Mouse (Mus musculus) midbrain, embryonic 15.5 days (tissue): ENCODE data around the gene Tex11. TPM values are rescaled to one million over a fixed set of nuclear protein-coding genes. Genes with fewer than 3 reads are reported as not detected.
"Not testable (repeated sequence)": the region's sequence is repeated elsewhere in the genome, so short reads cannot be mapped to it uniquely, and the experiment has no call there.

Experiments used
- ATAC-seq: fragments of 200-750 bp; cut with Nextera tagmentation; replicated peaks from 2 replicates; pipeline ENCODE4 v1.8.0; 2017; ENCODE audit warnings: moderate TSS enrichment
- H3K27ac ChIP-seq: fragments of 300-500 bp; sonication (generic); 2 replicates; pipeline ENCODE4 v1.5.1; 2015; ENCODE audit warnings: mild to moderate bottlenecking, inconsistent platforms
- H3K27me3 ChIP-seq: fragments of 300-500 bp; sonication (generic); replicated peaks from 2 replicates; pipeline ENCODE4 v1.6.1; 2015; ENCODE audit warnings: inconsistent platforms
- H3K36me3 ChIP-seq: fragments of 300-500 bp; sonication (generic); replicated peaks from 2 replicates; pipeline ENCODE4 v1.6.1; 2015; ENCODE audit warnings: inconsistent platforms
- H3K4me1 ChIP-seq: fragments of 300-500 bp; sonication (generic); 2 replicates; pipeline ENCODE4 v1.6.1; 2015; ENCODE audit warnings: inconsistent platforms
- H3K4me2 ChIP-seq: fragments of 300-500 bp; sonication (generic); 2 replicates; pipeline ENCODE4 v1.6.1; 2015; ENCODE audit warnings: inconsistent platforms, mild to moderate bottlenecking, moderate library complexity
- H3K4me3 ChIP-seq: fragments of 300-500 bp; sonication (generic); 2 replicates; pipeline ENCODE4 v1.5.1; 2015; ENCODE audit warnings: mild to moderate bottlenecking, inconsistent platforms
- H3K9ac ChIP-seq: fragments of 300-500 bp; sonication (generic); 2 replicates; pipeline ENCODE4 v1.6.1; 2015; ENCODE audit warnings: mild to moderate bottlenecking, inconsistent platforms
- H3K9me3 ChIP-seq: fragments of 300-500 bp; sonication (generic); 2 replicates; pipeline ENCODE4 v1.6.1; 2016; ENCODE audit warnings: inconsistent platforms
- WGBS: fragments of 180-500 bp; shearing (Covaris S2); methylation state at CpG from one replicate; pipeline ENCODE4 v1.1.7; 2015; ENCODE audit warnings: mixed read lengths; 5-methylcytosine and 5-hydroxymethylcytosine counted together
- polyA plus RNA-seq: library from polyadenylated mRNA; unstranded; fragments of >200 nt; fragmentation: Nextera tagmentation; extraction: Ambion mirVana; gene quantifications from 2 replicates; pipeline ENCODE4 v1.2.1, GENCODE M21; 2015

Tex11 gene
- polyA plus RNA-seq, result 0.09 TPM in 1 of 2 replicates, not detected in the other

DNA sequence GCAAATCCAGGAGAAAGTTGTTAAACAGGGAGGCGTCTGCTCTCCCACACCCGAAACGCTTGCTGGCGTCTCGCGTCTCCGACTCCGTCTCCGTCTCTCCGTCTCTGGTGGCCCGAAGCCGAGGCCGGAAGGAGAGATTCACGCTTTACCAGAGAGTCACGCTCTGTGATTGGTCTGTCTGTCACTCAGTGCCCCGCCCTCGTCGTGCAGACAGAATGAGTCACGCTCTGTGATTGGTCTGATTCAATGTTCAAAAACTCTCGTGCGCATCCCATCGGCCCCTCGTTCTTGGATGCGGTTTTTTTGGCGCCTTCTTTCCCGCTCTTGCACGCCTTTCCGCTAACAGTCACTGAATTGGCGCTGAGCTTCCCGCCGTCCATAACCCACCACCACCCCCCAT lies at the start of gene Tex11:
Gene Tex11, minus strand, starts transcription at position 127 of the 400 bp plus-strand sequence.
- H3K9ac ChIP-seq, result no peak within 1 kb of the TSS
- 92% methylated on average over 31 of the region's 31 CpGs for WGBS
- no peak within 1 kb of the TSS for H3K4me3 ChIP-seq
- H3K36me3 ChIP-seq, result no peaks in the 10 kb centered on the region
- no peak within 1 kb of the TSS for H3K27ac ChIP-seq
- no peaks in the 10 kb centered on the region for H3K4me1 ChIP-seq
- no peak for ATAC-seq
- no peak within 1 kb of the TSS for H3K4me2 ChIP-seq
- no peaks in the 10 kb centered on the region for H3K27me3 ChIP-seq
- H3K9me3 ChIP-seq, result no peaks in the 10 kb centered on the region

DNA sequence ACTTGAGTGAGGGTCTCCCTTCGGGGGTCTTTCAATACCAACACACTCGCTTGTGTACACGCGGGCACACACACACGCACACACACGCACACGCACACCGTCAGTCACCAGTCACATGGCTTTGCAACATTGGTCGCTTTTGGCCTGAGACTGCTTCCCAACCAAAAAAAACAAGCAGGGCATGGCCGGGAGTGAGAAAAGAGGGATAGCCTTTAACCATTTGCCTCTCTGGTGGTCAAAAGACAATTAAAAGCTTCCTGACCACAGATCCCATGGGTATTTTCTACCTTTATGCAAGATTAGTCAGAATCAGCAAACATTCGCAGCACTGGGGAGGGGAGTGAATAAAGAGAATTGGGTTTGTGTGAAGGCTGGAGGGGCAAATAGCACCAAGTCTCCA lies 26.5 kb upstream of the Tex11 start, which contains the start of gene Slc7a3:
Gene Slc7a3, minus strand, starts transcription at position 101 of the 400 bp plus-strand sequence.
- H3K9ac ChIP-seq, result no peak within 1 kb of the TSS
- 51% methylated on average over 11 of the region's 11 CpGs for WGBS
- H3K4me3 ChIP-seq, result peak within 1 kb of the TSS; percentile 34
- peak within 1 kb of the TSS; percentile 61 for H3K4me2 ChIP-seq
- no peak; the same call in 1 of the 2 replicates for ATAC-seq
- no peaks in the 10 kb centered on the region for H3K36me3 ChIP-seq
- no peak within 1 kb of the TSS for H3K27ac ChIP-seq
- H3K9me3 ChIP-seq, result no peaks in the 10 kb centered on the region
- no peaks in the 10 kb centered on the region for H3K4me1 ChIP-seq
- H3K27me3 ChIP-seq, result peaks cover 4% of the 10 kb centered on the region; the same call in 1 of the 2 replicates

DNA sequence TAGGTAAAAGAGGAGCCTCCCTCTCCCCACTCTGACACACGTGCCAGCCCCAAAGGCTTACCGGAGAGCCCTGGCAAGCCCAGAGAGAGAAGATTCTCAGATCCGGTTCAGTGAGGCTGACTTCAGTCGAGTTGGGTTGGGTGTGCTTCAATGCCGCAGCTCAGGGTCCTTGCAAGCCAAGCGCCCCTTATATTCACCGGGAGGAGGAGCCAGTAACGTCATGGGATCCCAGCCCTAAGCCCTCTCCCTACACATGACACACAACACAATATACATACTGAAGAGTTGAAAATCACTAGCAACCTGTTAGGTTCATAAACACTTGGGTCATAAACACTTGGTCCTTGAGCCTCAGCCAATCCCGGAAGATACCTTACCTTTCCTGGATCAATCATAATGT lies 25.7 kb upstream of the Tex11 start:
- H3K27me3 ChIP-seq, H3K27ac ChIP-seq, H3K36me3 ChIP-seq, H3K9me3 ChIP-seq, H3K9ac ChIP-seq, H3K4me1 ChIP-seq: not testable (repeated sequence)
- peak; percentile 82 for ATAC-seq
- 23% methylated on average over 9 of the region's 9 CpGs for WGBS
- Histone ChIP-seq H3K4me3 (peak overlapping the region; percentile 34), H3K4me2 (peak overlapping the region; percentile 61)

DNA sequence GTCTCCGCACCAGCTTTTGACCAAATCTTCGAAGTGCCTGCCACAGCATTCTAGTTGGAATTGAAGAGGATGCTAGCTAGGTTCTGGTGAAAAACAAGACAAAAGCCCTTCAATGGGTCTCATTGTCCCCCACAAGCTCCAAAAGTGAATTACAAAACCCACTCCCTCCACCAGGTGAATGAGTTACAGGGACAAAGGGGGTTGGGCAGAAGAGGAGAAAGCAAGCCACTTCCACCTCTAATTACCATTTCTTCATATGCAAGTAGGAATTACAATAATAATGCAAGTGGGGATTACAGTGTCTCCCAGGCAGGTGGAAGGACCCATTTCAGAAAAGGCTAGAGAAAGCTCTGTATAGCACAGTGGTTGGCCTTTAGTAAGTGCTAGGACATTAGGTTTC lies 24.7 kb upstream of the Tex11 start:
- peak overlapping the region; percentile 61 for H3K4me2 ChIP-seq
- H3K36me3 ChIP-seq, result no peaks in the 10 kb centered on the region
- H3K9ac ChIP-seq, result no peak overlapping the region
- H3K4me3 ChIP-seq, result no peak overlapping the region
- H3K9me3 ChIP-seq, result no peaks in the 10 kb centered on the region
- H3K4me1 ChIP-seq, result no peaks in the 10 kb centered on the region
- WGBS, result 54% methylated on average over 2 of the region's 2 CpGs
- no peak overlapping the region for H3K27ac ChIP-seq
- no peak for ATAC-seq
- H3K27me3 ChIP-seq, result peaks cover 4% of the 10 kb centered on the region; the same call in 1 of the 2 replicates

DNA sequence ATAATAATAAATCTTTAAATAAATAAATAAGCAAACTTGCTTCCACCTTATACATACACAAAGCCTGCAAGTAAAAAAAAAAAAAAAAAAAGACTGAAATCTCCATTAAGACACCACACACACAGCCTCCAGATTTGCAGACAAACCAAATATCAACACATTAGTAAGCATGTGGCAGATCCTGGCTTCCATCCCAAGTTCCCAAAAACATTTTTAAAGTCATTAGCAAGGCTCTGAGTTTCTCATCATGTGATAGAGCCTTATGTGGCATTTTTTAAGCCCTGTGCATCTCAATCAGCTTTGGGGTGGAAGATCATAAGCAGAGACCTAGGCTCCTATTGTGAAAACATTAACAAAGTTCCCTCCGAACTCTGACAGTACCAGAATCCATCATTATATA lies 5.8 kb upstream of the Tex11 start:
- WGBS, result 66% methylated on average over 1 of the region's 1 CpGs

DNA sequence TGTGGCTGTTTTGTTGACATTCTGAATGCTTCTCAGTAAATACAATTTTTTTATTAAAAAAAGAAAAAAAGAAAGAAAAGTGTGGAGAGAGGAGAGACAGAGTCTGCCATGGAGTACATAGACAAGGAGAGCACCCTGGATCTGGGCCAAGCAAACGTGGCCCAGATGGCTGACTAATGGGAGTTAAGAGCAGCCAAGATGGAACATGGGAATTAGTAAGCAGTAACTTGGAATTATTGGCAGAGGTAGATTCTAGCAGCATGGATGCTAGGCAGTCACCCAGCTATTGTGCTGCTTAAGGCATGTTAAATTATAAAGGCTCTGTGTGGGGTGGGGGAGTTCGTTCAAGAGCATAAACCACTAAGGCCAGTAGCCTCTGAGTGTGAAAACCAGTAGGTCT lies 4.0 kb upstream of the Tex11 start:
- Histone ChIP-seq H3K9ac (no peak overlapping the region), H3K27me3 (no peaks in the 10 kb centered on the region), H3K4me2 (no peak overlapping the region), H3K4me1 (no peaks in the 10 kb centered on the region), H3K4me3 (no peak overlapping the region), H3K36me3 (no peaks in the 10 kb centered on the region), H3K27ac (no peak overlapping the region), H3K9me3 (no peaks in the 10 kb centered on the region)
- ATAC-seq, result no peak
- WGBS, result 51% methylated on average over 2 of the region's 2 CpGs

More for the DNA sequence above, 5.8 kb upstream of the Tex11 start:
- Histone ChIP-seq H3K9ac (no peak overlapping the region), H3K4me3 (no peak overlapping the region), H3K27ac (no peak overlapping the region), H3K4me1 (no peaks in the 10 kb centered on the region), H3K36me3 (no peaks in the 10 kb centered on the region), H3K27me3 (no peaks in the 10 kb centered on the region), H3K4me2 (no peak overlapping the region), H3K9me3 (no peaks in the 10 kb centered on the region)
- no peak for ATAC-seq

DNA sequence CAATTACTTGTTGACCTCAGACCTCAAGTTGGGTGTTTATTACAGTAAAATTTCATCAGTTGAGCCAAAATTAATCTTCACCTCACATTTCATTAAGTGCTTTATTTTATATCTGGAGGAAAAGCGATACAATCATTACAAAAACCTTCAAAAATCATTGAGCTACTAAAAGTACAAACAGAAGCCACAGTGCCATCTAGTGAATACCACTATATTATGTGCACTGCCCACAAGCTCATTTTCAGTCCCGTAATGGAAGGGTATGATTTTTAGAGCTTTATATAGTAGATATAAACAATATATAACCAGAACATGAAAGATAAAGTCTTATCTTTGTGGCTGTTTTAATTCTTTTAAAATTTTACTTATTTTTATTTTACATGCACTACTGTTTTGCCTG lies 115.8 kb downstream of the Tex11 start:
- WGBS, result 49% methylated on average over 2 of the region's 2 CpGs
- no peaks in the 10 kb centered on the region for H3K4me1 ChIP-seq
- no peaks in the 10 kb centered on the region for H3K27me3 ChIP-seq
- H3K36me3 ChIP-seq, result no peaks in the 10 kb centered on the region
- no peak overlapping the region for H3K9ac ChIP-seq
- no peak for ATAC-seq
- H3K9me3 ChIP-seq, result no peaks in the 10 kb centered on the region
- H3K27ac ChIP-seq, result no peak overlapping the region
- no peak overlapping the region for H3K4me3 ChIP-seq
- H3K4me2 ChIP-seq, result no peak overlapping the region

DNA sequence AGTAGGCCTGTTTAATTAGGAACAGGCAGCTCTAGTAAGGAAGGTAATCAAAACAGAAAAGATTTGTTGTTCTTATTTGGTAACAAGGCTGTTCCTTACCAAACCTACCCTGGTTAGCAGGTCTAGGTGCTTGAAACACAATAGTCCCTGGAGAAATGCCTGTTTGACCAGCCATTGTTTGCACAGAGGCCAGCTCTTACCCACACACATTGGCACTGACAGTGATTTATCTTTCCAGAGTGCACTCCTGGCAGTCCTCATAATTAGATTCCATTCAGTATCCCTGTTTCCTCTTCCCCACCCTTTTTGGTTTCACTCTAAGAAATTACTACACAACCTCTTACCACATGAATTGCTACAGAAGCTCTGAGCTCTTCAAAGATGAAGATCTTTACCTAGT lies 220.3 kb downstream of the Tex11 start:
- H3K4me2 ChIP-seq, result no peak overlapping the region
- no peaks in the 10 kb centered on the region for H3K9me3 ChIP-seq
- H3K27ac ChIP-seq, result no peak overlapping the region
- H3K4me3 ChIP-seq, result no peak overlapping the region
- no peaks in the 10 kb centered on the region for H3K4me1 ChIP-seq
- no peaks in the 10 kb centered on the region; the same call in 1 of the 2 replicates for H3K27me3 ChIP-seq
- no peak overlapping the region for H3K9ac ChIP-seq
- no peaks in the 10 kb centered on the region for H3K36me3 ChIP-seq
- no peak for ATAC-seq

DNA sequence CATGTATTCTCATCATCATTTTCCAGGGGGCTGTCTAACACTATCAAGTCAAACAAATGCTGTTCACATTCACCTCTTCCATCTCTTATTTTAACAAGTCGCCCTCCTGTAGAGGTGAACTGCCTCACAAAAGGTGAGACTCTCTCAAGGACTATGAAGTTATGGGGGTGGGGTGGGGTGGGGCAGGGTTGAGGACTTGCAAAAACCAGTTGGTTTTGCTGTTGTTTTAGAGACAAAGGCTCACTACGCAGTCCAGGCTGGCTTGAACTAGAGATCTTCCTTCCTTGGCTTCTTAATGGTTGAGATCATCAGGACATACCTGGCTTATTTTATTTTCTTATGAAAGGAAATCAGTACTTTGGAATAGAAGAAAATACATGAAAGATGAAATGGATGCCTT lies 226.7 kb downstream of the Tex11 start:
- H3K4me1 ChIP-seq, result no peaks in the 10 kb centered on the region
- no peak overlapping the region for H3K9ac ChIP-seq
- no peak overlapping the region for H3K4me3 ChIP-seq
- 89% methylated on average over 2 of the region's 2 CpGs for WGBS
- no peak for ATAC-seq
- no peaks in the 10 kb centered on the region for H3K36me3 ChIP-seq
- no peaks in the 10 kb centered on the region for H3K9me3 ChIP-seq
- no peak overlapping the region for H3K4me2 ChIP-seq
- H3K27me3 ChIP-seq, result no peaks in the 10 kb centered on the region; the same call in 1 of the 2 replicates
- H3K27ac ChIP-seq, result no peak overlapping the region

DNA sequence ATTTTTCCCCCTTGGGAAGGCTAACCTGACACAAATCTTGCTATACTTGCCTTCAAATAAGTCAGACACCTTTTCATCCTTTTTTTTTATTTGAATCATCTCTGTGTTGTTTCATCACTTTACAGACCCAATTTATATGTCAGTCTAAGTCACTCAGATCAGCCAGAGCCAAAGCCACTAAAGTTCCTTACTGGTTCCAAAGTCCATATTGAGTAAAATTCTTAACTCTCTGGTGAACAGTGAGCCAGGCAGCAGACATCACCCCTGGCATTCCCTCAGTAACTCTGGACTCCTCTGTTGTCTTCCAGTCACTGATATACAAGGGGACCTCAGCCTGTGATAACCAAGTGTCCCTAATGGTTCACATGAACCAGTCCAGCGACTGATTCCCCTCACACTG lies 233.9 kb downstream of the Tex11 start:
- H3K4me1 ChIP-seq, result no peaks in the 10 kb centered on the region
- no peaks in the 10 kb centered on the region for H3K36me3 ChIP-seq
- WGBS, result 83% methylated on average over 1 of the region's 1 CpGs
- H3K9me3 ChIP-seq, result no peaks in the 10 kb centered on the region
- no peak overlapping the region for H3K4me3 ChIP-seq
- ATAC-seq, result no peak
- no peak overlapping the region for H3K27ac ChIP-seq
- H3K27me3 ChIP-seq, result no peaks in the 10 kb centered on the region
- H3K9ac ChIP-seq, result no peak overlapping the region
- no peak overlapping the region for H3K4me2 ChIP-seq

DNA sequence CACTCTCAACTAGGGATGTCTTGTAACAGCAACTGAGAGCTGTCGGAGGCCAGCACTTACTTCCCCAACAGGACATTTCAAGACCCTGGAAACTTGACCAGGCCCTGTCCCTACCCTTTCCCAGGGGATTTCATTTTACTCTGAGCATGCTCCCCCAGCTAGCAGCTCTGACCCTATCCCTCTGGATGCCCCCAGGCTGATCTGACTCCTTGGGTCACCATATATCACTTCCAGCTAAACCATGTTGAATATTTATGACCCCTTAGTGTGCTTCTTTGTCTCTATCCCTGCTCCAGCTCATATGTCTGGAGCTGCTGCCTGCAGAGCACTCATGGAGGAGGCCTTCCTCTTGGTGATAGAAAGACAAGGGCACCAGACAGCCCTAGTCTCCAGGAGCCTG lies 238.3 kb downstream of the Tex11 start:
- Histone ChIP-seq H3K36me3 (no peaks in the 10 kb centered on the region), H3K9me3 (no peaks in the 10 kb centered on the region), H3K9ac (no peak overlapping the region), H3K27ac (no peak overlapping the region), H3K4me2 (no peak overlapping the region), H3K4me3 (no peak overlapping the region), H3K4me1 (no peaks in the 10 kb centered on the region), H3K27me3 (no peaks in the 10 kb centered on the region)
- WGBS, result 53% methylated on average over 1 of the region's 1 CpGs
- ATAC-seq, result no peak

DNA sequence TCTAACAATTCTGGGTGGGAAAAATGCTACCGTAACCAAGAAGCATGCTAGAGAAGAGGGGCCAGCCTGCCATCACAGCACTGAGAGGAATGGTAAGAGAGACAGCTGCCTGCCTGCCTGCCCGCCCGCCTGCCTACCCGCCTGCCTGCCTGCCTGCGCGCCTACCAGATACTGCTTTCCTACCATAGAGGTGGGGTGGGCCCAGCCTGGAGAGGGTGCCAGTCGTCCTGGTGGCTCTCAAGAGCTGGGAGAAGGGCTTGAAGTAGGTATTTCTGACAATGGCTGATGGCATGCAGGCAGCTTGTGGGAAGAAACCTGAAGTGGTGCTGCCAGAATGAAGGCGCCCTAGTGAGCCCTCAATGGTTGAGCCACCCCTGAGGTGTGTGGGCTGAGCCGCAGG lies 240.8 kb downstream of the Tex11 start:
- no peaks in the 10 kb centered on the region for H3K27me3 ChIP-seq
- ATAC-seq, result no peak
- H3K4me3 ChIP-seq, result no peak overlapping the region
- no peak overlapping the region for H3K4me2 ChIP-seq
- no peak overlapping the region for H3K9ac ChIP-seq
- no peaks in the 10 kb centered on the region for H3K4me1 ChIP-seq
- 91% methylated on average over 9 of the region's 9 CpGs for WGBS
- H3K36me3 ChIP-seq, result no peaks in the 10 kb centered on the region
- H3K27ac ChIP-seq, result no peak overlapping the region
- H3K9me3 ChIP-seq, result no peaks in the 10 kb centered on the region

DNA sequence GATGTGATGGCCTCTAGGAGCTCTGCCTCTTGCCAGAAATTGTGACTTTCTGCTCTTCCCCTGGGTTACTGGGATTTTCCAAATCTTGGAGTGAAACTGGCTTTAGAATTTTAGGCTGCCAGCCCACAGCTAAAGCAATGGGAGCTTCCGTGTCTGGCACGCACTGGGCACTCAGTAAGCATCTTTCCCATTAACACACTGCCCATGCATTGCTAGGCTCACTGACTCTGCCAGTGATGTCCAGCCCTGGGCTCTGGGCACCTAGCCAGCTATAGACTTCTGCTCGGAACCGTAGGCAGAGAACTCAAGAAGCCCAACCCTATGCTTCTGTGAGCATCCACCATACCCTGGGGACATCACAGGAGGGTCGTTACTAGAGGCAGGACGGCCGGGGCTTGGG lies 243.7 kb downstream of the Tex11 start:
- ATAC-seq, result no peak; the same call in 1 of the 2 replicates

More for the DNA sequence above, 243.7 kb downstream of the Tex11 start:
- no peaks in the 10 kb centered on the region for H3K4me1 ChIP-seq
- no peaks in the 10 kb centered on the region for H3K9me3 ChIP-seq
- no peaks in the 10 kb centered on the region for H3K36me3 ChIP-seq
- no peak overlapping the region for H3K4me2 ChIP-seq
- H3K27ac ChIP-seq, result no peak overlapping the region
- no peaks in the 10 kb centered on the region for H3K27me3 ChIP-seq
- WGBS, result 84% methylated on average over 7 of the region's 7 CpGs
- no peak overlapping the region for H3K4me3 ChIP-seq
- H3K9ac ChIP-seq, result no peak overlapping the region
